Mouse (Mus musculus) kidney, adult 2 months (tissue): ENCODE results near the gene Olfr1437. TPM values are rescaled to one million over a fixed set of nuclear protein-coding genes. Genes with fewer than 3 reads are reported as not detected.
"Not testable (repeated sequence)": the region's sequence is repeated elsewhere in the genome, so short reads cannot be mapped to it uniquely, and the experiment has no call there.

Experiments used
- DNase-seq: peaks from one replicate; pipeline ENCODE4 v3.0.0; 2021
- H3K27ac ChIP-seq: fragments of 200-500 bp; 2 replicates; pipeline ENCODE4 v1.5.1; 2012; ENCODE audit warnings: low read depth, low read length, control low read depth, inconsistent platforms; ENCODE audit not compliant: insufficient read depth
- H3K27me3 ChIP-seq: fragments of 200-500 bp; replicated peaks from 2 replicates; pipeline ENCODE4 v1.6.1; 2012; ENCODE audit warnings: mild to moderate bottlenecking, moderate library complexity, low read length, inconsistent platforms; ENCODE audit not compliant: control insufficient read depth, insufficient read depth
- H3K36me3 ChIP-seq: fragments of 200-500 bp; 2 replicates; pipeline ENCODE4 v1.6.1; 2012; ENCODE audit warnings: mild to moderate bottlenecking, moderate library complexity, low read length, inconsistent platforms; ENCODE audit not compliant: control insufficient read depth, insufficient read depth
- H3K4me1 ChIP-seq: fragments of 200-500 bp; 2 replicates; pipeline ENCODE4 v1.6.1; 2011; ENCODE audit warnings: low read length; ENCODE audit not compliant: control insufficient read depth, insufficient read depth
- H3K4me3 ChIP-seq: fragments of 200-500 bp; 2 replicates; pipeline ENCODE4 v1.5.1; 2011; ENCODE audit warnings: mild to moderate bottlenecking, low read depth, low read length, control low read depth; ENCODE audit not compliant: insufficient read depth
- CTCF ChIP-seq: fragments of 200-500 bp; conservative IDR thresholded peaks from 2 replicates; pipeline ENCODE4 v1.5.1; 2011; ENCODE audit warnings: low read depth, mild to moderate bottlenecking, control low read depth, low read length, moderate library complexity, mixed read lengths; ENCODE audit not compliant: insufficient read depth, insufficient read length
- POLR2A ChIP-seq: fragments of 200-500 bp; IDR thresholded peaks from one replicate; pipeline ENCODE4 v1.6.1; 2011; ENCODE audit warnings: low read depth, low read length, control low read depth
- WGBS: fragments of 180-500 bp; shearing (Covaris S2); methylation state at CpG from one replicate; pipeline ENCODE4 v1.1.7; 2018; 5-methylcytosine and 5-hydroxymethylcytosine counted together
- polyA plus RNA-seq: library from polyadenylated mRNA; depleted of rRNA; stranded (reverse); fragments of >200 nt; gene quantifications from 2 replicates; pipeline ENCODE4 v1.2.3, GENCODE M21; 2012; rRNA removed

Olfr1437 gene
- polyA plus RNA-seq = not detected in 2 replicates

GRCm38 (mm10) chr19:12325001-12325400 is at the start of gene Olfr1437:
TSS of gene Olfr1437 (minus strand) at chr19:12325101.
- H3K27me3 ChIP-seq = no peaks in the 10 kb centered on the region
- TF ChIP-seq CTCF (no peak), POLR2A (no peak)
- 65% methylated on average over 2 of the region's 2 CpGs for WGBS
- no peaks in the 10 kb centered on the region for H3K4me1 ChIP-seq
- no peak within 1 kb of the TSS for H3K4me3 ChIP-seq
- DNase-seq = no peak
- no peak within 1 kb of the TSS for H3K27ac ChIP-seq
- H3K36me3 ChIP-seq = no peaks in the 10 kb centered on the region

- Histone ChIP-seq H3K36me3 (no peaks in the 10 kb centered on the region), H3K4me3 (no peak overlapping the region), H3K27me3 (no peaks in the 10 kb centered on the region), H3K4me1 (no peaks in the 10 kb centered on the region), H3K27ac (no peak overlapping the region)
- TF ChIP-seq POLR2A = no peak
- no peak for TF ChIP-seq CTCF
- no peak for DNase-seq
- 62% methylated on average over 2 of the region's 2 CpGs for WGBS
Observed at GRCm38 (mm10) chr19:12374465-12375025, 49.6 kb upstream of the Olfr1437 start.

- DNase-seq = no peak
- Histone ChIP-seq H3K4me1 (no peaks in the 10 kb centered on the region), H3K27me3 (no peaks in the 10 kb centered on the region), H3K36me3 (no peaks in the 10 kb centered on the region), H3K4me3 (no peak overlapping the region), H3K27ac (no peak overlapping the region)
- WGBS = 77% methylated on average over 3 of the region's 3 CpGs
- TF ChIP-seq CTCF (no peak), POLR2A (no peak)
Observed at GRCm38 (mm10) chr19:12373004-12373403, 48.1 kb upstream of the Olfr1437 start.

- TF ChIP-seq CTCF (no peak), POLR2A (no peak)
- Histone ChIP-seq H3K27me3 (no peaks in the 10 kb centered on the region), H3K36me3 (no peaks in the 10 kb centered on the region), H3K27ac (no peak within 1 kb of the TSS), H3K4me1 (no peaks in the 10 kb centered on the region), H3K4me3 (no peak within 1 kb of the TSS)
- DNase-seq = no peak
- WGBS = 80% methylated on average over 3 of the region's 3 CpGs
Observed at GRCm38 (mm10) chr19:12335810-12336209, 10.9 kb upstream of the Olfr1437 start, which contains the start of gene Olfr1438-ps1. TSS of gene Olfr1438-ps1 (minus strand) at chr19:12335910.

GRCm38 (mm10) chr19:12299030-12299429 is 25.9 kb downstream of the Olfr1437 start, which contains the start of gene Olfr1436:
TSS of gene Olfr1436 (minus strand) at chr19:12299130.
- H3K4me1 ChIP-seq, H3K27ac ChIP-seq, H3K4me3 ChIP-seq, H3K27me3 ChIP-seq, DNase-seq, H3K36me3 ChIP-seq: not testable (repeated sequence)
- WGBS = 79% methylated on average over 1 of the region's 1 CpGs

- Histone ChIP-seq H3K27ac (no peak overlapping the region), H3K36me3 (no peaks in the 10 kb centered on the region), H3K4me3 (no peak overlapping the region), H3K4me1 (no peaks in the 10 kb centered on the region), H3K27me3 (no peaks in the 10 kb centered on the region)
- TF ChIP-seq POLR2A = no peak
- no peak for TF ChIP-seq CTCF
- no peak for DNase-seq
Observed at GRCm38 (mm10) chr19:12292979-12293378, 31.9 kb downstream of the Olfr1437 start.

- TF ChIP-seq POLR2A = no peak
- TF ChIP-seq CTCF = no peak
- Histone ChIP-seq H3K36me3 (no peaks in the 10 kb centered on the region), H3K27ac (no peak within 1 kb of the TSS), H3K27me3 (no peaks in the 10 kb centered on the region; the same call in 1 of the 2 replicates), H3K4me3 (no peak within 1 kb of the TSS), H3K4me1 (no peaks in the 10 kb centered on the region)
- WGBS = 73% methylated on average over 2 of the region's 2 CpGs
- DNase-seq = no peak
Observed at GRCm38 (mm10) chr19:12279554-12279953, 45.3 kb downstream of the Olfr1437 start, which contains the start of gene Olfr1434. TSS of gene Olfr1434 (plus strand) at chr19:12279854.

Other genes with a start within 250 kb of the Olfr1437 start
- gene Olfr1425, start 247.4 kb downstream of the Olfr1437 start, polyA plus RNA-seq = not detected in 2 replicates
- gene Olfr1426, start 233.1 kb downstream of the Olfr1437 start, polyA plus RNA-seq = not detected in 2 replicates
- not detected in 2 replicates for gene Olfr1427, start 221.8 kb downstream of the Olfr1437 start, polyA plus RNA-seq
- gene Olfr1428, start 209.2 kb downstream of the Olfr1437 start, polyA plus RNA-seq = not detected in 2 replicates
- gene Olfr76, start 201.9 kb downstream of the Olfr1437 start, polyA plus RNA-seq = not detected in 2 replicates
- gene Olfr1555-ps1, start 155.0 kb downstream of the Olfr1437 start, polyA plus RNA-seq = not detected in 2 replicates
- gene Olfr1431, start 124.5 kb downstream of the Olfr1437 start, polyA plus RNA-seq = not detected in 2 replicates
- not detected in 2 replicates for gene Olfr1432, start 92.5 kb downstream of the Olfr1437 start, polyA plus RNA-seq
- not detected in 2 replicates for gene Olfr262, start 83.4 kb downstream of the Olfr1437 start, polyA plus RNA-seq
- not detected in 2 replicates for gene Olfr235, start 64.1 kb downstream of the Olfr1437 start, polyA plus RNA-seq
- not detected in 2 replicates for gene Olfr1434, start 45.2 kb downstream of the Olfr1437 start, polyA plus RNA-seq
- gene Olfr1436, start 26.0 kb downstream of the Olfr1437 start, polyA plus RNA-seq = not detected in 2 replicates
- gene Olfr1438-ps1, start 10.8 kb upstream of the Olfr1437 start, polyA plus RNA-seq = not detected in 2 replicates
- not detected in 2 replicates for gene Olfr1440, start 62.2 kb upstream of the Olfr1437 start, polyA plus RNA-seq
- not detected in 2 replicates for gene Olfr1441, start 92.3 kb upstream of the Olfr1437 start, polyA plus RNA-seq
- gene Pfpl, start 102.8 kb upstream of the Olfr1437 start, polyA plus RNA-seq = not detected in 2 replicates
- gene Mpeg1, start 135.7 kb upstream of the Olfr1437 start, polyA plus RNA-seq = 3.8 and 7.4 TPM in 2 replicates
- 10.6 and 11.3 TPM in 2 replicates for gene Dtx4, start 176.4 kb upstream of the Olfr1437 start, polyA plus RNA-seq
- gene Fam111a, start 220.6 kb upstream of the Olfr1437 start, polyA plus RNA-seq = 0.45 and 1.4 TPM in 2 replicates